Mouse (Mus musculus) erythroblast, embryonic 14.5 days (primary cell): ENCODE data around the gene Phldb1.
"Not testable (repeated sequence)": the region's sequence is repeated elsewhere in the genome, so short reads cannot be mapped to it uniquely, and the experiment has no call there.

Source experiments
- GATA1 ChIP-seq: IDR thresholded peaks from 2 replicates; pipeline ENCODE4 v1.6.1; 2012; ENCODE audit warnings: low read length, inconsistent platforms, mixed read lengths
- TAL1 ChIP-seq: IDR thresholded peaks from 3 replicates; pipeline ENCODE4 v1.6.1; 2012; ENCODE audit warnings: low read length, inconsistent platforms, mixed read lengths

GRCm38 (mm10) chr9:44638726-44639125 is 96.3 kb downstream of the Phldb1 start:
- not testable (repeated sequence) for TF ChIP-seq TAL1, GATA1
